Mouse (Mus musculus) left cerebral cortex, postnatal 10 days (tissue): ENCODE data around the gene Cdc37. TPM values are rescaled to one million over a fixed set of nuclear protein-coding genes. Genes with fewer than 3 reads are reported as not detected.

ENCODE experiments used
- DNase-seq, 2 experiments: peaks; one replicate each; pipeline ENCODE4 v3.0.0; 2021 to 2022; ENCODE audit warnings: low spot score in 2 of 2, mixed read lengths in 1 of 2; ENCODE audit errors: extremely low spot score in 1 of 2
- intact Hi-C: fragments of 180-260 bp; cut with DNase I; formaldehyde crosslinking; loops from one replicate; pipeline ENCODE4 v1.15.1; 2025
- total RNA-seq, 2 experiments: library from RNA; stranded (reverse); gene quantifications; 2 replicates each; pipeline ENCODE4 v1.2.3; 2021

Cdc37 gene
- total RNA-seq, 2 experiments from 2014 or later = 127 to 129 TPM

DNA sequence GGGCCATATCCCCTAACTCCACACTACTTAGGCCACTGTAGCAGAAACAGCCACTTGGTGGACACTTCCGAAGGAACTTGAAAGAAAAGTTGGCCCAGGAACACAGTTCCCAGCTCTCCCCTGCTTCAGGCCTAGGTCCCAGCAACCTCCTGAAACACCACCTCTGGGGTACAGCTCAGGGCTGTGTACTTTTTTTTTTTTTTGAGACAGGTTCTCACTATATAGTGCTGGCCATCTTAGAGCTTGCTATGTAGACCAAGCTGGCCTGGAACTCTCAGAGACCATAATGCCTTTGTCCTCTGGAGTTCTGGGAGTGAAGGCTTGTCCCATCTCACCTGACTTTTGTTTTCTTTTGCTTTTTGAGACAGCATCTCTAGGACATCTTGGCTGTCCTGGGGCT, 19.4 kb upstream of the Cdc37 start:
- intact Hi-C loops = no loop called here
- DNase-seq = no peak

DNA sequence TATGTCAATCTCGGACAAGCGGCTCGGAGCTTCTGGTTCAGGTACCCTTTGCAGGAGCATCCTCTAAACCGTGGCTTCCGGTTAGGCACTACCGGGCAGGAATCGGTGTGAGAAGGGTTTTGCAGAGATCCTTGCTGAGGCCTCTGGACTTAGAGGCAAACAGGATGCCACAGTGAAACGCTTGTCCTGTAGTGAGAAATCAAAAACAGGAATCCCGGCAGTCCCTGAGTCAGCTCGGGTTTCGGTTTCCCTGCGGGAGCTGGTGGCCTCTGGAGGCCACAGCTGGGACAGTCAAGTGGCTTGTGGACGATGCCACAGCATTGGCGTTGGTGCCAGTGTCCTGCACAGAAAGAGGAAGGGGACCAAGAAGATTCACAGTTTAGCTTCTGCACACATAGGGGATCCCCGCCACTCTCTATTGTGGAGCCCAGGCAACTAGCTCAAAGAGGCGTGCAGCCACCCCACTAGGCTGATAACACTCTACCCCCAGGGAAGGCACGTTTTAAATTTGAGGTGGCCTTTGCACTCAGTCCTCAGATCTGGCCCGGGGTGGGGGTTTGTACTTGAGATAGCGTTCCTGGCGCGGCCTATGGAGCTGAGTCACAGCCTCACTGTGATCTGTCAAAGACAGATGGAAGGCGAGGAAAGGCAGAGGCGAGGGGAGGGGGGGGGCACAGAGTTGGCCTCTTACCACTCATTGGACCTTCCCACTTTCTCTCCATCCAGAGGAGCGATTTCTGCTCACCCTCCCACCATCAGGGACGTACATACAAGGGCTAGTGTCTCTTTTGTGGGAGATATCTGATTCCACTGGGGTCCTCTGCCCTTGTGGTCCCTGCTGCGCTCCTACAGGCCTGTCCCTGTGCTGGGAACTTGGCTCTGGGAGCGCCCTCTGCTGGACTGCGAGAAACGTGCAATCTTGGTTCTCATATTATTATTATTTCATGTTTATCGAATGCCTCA, 18.7 kb upstream of the Cdc37 start:
- intact Hi-C loops = no loop called here
- peak in 1 of 2 experiments; percentile 82 for DNase-seq

- peak in 1 of 2 experiments; percentile 76 for DNase-seq
- intact Hi-C loops = no loop called here
Measured at GRCm38 (mm10) chr9:21167140-21168097, 17.6 kb upstream of the Cdc37 start.

GRCm38 (mm10) chr9:21166516-21166915, 16.7 kb upstream of the Cdc37 start:
- DNase-seq = peak in 1 of 2 experiments; percentile 50
- intact Hi-C loops = no loop called here

DNA sequence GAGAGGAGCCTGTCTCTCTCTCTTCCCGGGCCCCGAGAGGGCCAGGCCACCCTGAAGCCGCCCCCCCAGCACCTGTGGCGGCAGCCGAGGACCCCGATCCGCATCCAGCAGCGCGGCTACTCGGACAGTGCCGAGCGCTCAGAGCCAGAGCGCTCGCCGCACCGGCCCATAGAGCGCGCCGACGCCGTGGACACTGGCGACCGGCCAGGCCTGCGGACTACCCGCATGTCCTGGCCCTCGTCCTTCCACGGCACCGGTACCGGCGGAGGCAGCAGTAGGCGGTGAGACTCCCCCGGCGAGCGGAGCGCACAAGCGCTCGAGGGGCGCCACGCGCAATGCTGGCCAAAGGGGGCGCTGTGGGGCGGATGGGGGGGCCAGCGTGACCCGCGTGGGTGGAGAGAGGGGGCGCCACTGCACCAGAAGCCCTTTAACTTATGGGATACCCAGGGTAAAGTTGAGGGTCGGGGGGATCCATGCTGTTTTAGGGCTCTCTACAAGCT, 16.2 kb upstream of the Cdc37 start:
- intact Hi-C loops = no loop called here
- DNase-seq = peak; percentile 45 to 82

DNA sequence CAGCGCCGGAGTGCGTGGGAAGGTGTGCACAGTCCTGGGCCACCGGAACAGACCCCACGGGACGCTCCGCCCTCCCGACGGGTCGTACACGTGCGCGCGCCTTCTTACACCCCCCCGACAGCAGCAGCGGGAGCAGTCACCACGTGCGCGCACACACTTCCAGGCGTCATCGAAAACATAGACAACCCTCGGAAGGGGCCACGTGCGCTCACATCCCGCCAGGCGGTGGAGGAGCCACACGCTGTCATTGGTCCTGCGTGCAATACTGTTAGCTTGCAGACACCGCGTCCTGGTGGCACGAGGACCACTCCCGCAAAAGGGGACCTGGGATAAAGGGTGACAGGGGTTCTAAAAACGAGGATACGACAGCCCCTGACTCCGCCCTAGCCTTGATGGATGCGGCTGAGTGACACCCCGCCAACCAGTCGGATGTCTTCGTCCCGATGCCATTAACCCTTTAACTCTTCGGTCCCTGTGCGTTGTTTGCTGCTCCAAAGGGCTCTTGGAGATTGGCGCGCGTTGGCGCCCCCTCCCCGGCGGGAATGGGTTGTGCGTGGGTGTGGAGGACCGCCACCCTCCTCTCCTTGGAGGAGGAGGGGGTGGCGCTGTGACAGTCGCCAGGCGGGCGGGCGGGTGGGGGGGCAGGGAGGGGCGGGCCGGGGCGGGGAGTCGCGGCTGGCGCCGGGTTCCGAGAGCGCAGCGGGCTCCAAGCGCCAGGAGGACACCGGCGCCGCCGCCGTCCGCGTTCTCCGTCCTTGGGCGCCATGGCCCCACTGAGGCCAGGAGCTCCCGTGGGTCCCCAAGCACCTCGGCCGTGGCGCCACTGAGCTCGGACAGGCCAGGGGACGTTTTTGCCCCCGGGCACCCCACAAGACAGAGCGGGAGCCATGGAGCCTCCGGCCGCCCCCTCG, 15.5 kb upstream of the Cdc37 start, which contains the start of gene Pde4a:
TSS of gene Pde4a (plus strand) at position 674 of the 911 bp plus-strand sequence.
- intact Hi-C loops = no loop called here
- peak; percentile 85 to 87 for DNase-seq

DNA sequence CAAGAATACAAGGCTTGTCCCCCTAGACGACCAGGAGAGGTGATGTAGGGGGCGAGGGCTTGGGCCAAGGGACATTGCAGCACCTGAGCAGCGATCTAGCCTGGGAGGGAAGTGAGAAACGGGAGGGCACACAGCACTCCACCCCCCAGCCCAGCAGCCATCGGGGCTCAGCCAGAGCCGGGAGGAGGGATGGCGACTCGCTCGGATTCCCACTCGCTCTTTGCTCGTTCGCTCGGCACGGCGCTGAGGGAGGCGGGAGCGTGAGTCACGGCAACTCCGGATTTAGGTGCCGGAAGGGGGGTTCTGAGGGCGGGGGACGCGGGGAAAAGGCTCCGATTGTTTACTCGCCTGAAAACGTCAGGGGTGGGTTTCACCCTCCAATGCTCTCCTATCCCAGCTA, 14.3 kb upstream of the Cdc37 start:
- intact Hi-C loops = loop anchor here (5.0 kb wide), 1 partner anchor 33 kb away; no protein-coding TSS in a partner anchor
- DNase-seq = peak; percentile 59 to 80

GRCm38 (mm10) chr9:21163086-21164050, 13.6 kb upstream of the Cdc37 start:
- peak in 1 of 2 experiments; percentile 59 for DNase-seq
- intact Hi-C loops = loop anchor here (5.0 kb wide), 1 partner anchor 34 kb away; no protein-coding TSS in a partner anchor

- peak; percentile 91 to 94 for DNase-seq
- intact Hi-C loops = loop anchor here (5.0 kb wide), 1 partner anchor 36 kb away; no protein-coding TSS in a partner anchor
Measured at GRCm38 (mm10) chr9:21161209-21161909, 11.6 kb upstream of the Cdc37 start.

- intact Hi-C loops = no loop called here
- no peak for DNase-seq
Measured at GRCm38 (mm10) chr9:21154787-21155186, 5.0 kb upstream of the Cdc37 start.

DNA sequence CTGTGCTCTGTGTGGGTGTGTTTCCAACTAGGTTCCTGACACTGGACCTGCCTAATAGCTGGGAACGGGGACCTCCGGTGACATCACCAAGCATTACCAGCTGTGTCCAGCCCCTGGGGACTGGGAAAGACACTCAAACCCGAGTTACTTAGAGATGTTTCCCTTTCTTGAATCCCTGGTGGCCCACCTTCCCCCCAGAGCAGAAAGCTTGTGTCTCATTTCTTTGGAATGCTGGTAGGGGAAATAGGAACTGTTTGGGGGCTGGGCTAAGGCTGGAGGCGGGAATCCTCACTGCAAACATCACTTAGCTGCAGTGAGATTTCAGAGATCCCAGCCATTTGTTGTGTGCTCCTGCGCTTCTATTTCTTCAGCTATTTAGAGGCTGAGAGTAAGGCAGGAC, 4.1 kb upstream of the Cdc37 start:
- DNase-seq = no peak
- intact Hi-C loops = no loop called here

GRCm38 (mm10) chr9:21153331-21153730, 3.5 kb upstream of the Cdc37 start:
- DNase-seq = peak in 1 of 2 experiments; percentile 38
- intact Hi-C loops = no loop called here

DNA sequence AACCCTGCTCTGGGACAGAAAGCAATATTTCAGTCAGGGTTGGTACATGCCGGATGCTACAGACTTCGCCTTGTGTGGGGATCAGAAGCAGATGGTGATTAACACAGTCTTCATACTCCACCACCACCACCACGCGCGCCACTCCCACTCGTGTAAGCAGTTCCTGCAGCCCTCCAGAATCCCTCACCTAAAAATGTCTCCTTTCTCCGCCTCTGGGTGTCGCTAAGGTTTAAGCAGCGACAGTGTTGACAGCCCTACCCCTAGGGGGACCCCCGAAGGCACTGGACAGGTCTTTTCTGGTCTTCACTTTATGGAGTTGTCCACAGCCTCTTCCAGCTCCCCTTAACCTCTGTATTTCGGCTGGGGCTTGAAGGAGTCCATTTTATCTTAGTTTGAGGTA, 2.9 kb upstream of the Cdc37 start:
- intact Hi-C loops = no loop called here
- peak; percentile 63 to 80 for DNase-seq

- DNase-seq = no peak
- intact Hi-C loops = no loop called here
Measured at GRCm38 (mm10) chr9:21149077-21149653, 617 bp downstream of the Cdc37 start.

GRCm38 (mm10) chr9:21148427-21148826, 1.4 kb downstream of the Cdc37 start:
- intact Hi-C loops = no loop called here

DNA sequence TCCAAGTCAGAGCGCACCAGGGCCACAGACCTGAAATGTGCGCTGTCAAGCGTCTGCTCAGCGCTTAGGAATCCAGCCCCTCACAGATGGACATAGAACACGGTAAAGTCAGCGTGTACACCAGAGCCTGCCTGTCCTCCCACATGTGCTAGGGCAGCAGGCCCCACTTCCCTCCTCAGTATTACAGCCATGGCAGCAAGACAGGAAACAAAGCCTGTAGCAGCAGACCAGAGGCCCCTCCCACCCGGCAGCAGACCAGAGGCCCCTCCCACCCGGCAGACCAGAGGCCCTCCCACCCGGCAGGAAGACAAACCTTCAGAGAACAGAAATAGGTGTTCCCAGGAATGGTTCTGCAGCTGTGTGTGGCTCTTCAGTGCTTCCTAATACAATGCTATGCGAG, 3.1 kb downstream of the Cdc37 start:
- peak in 1 of 2 experiments; percentile 61 for DNase-seq
- intact Hi-C loops = no loop called here

More at GRCm38 (mm10) chr9:21148427-21148826, 1.4 kb downstream of the Cdc37 start:
- no peak for DNase-seq
